Mouse (Mus musculus): Measurements from ENCODE around the gene Cyren. TPM values are rescaled to one million over a fixed set of nuclear protein-coding genes. Genes with fewer than 3 reads are reported as not detected.

Gene Cyren
- total and polyA plus RNA-seq, 3 experiments = 7.9 to 11.9 (median 9.7) TPM

DNA sequence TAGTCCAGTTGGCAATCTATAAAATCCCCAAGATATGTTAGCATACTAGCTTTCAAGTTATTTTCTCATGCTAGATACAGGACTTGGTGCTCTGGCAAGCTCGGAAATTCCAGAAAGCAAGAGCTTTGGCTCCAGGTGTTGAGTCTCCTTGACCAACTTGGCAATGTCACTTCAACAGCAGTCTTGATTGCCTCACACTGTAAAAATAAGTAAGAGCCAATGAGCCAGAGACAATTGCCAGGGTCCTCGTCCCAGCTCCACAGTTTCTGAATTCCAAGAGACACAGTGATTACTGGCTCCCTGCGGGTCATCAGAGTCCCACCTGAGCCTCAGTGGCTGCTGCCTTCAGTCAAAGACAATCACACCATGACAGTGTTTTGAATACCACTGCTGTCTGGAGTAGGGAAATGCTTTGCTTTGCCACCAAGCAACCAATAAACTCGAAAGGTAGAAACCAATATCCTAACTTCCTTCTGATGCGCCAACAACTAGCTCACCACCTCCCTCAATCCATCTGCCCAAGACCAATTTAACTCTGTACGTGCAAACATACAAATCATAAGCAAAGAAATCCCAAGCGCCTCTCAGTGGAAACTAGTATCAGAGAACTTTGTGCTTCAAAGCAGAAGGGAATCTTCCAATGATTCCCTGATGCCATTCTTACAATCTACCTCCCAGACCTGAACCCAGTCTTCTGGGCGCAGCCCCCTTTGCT is 31.9 kb upstream of the Cyren start:
- Histone ChIP-seq H3K4me2 (ENCODE audit: insufficient read depth, low read depth, poor library complexity, severe bottlenecking) (peak overlapping the region; percentile 79), H3K4me3 (replicated peaks in 1 of 3; ENCODE audit: low read depth in 2 of 3, low read length in 2 of 3, poor library complexity in 1 of 3) (peak overlapping the region; percentile 64 to 97 (median 82)), H3K79me2 (replicated peaks; ENCODE audit: control insufficient read depth, extremely low read depth, insufficient read depth, poor library complexity, severe bottlenecking) (peaks cover 6% of the 10 kb centered on the region), H3K27ac (ENCODE audit: insufficient read depth, low read depth) (no peak overlapping the region), H3K9ac (ENCODE audit: insufficient read depth, low read depth) (peak overlapping the region; percentile 46), H3K36me3 (replicated peaks in 1 of 2; ENCODE audit: control insufficient read depth in 1 of 2, insufficient read depth in 1 of 2, low read length in 1 of 2) (peaks cover 27 to 43% of the 10 kb centered on the region in 2 experiments), H3K9me3 (replicated peaks; ENCODE audit: low read length) (no peaks in the 10 kb centered on the region), H3K27me3 (replicated peaks) (no peaks in the 10 kb centered on the region), H3K4me1 (ENCODE audit: control insufficient read depth in 1 of 2, insufficient read depth in 2 of 2) (peaks cover 0 to 31% of the 10 kb centered on the region in 2 experiments; a peak in 2 of 4 replicates)
- TF ChIP-seq RAD21 (IDR thresholded peaks at IDR 0.05; ENCODE audit: low read depth, low read length) (no peak), IRF4 (IDR thresholded peaks at IDR 0.05; ENCODE audit: low read depth, low read length) (0 out of 2 replicates have a peak, but pooled peaks have one; percentile 19)
- in situ Hi-C loops (cut with MboI; ENCODE audit: low pct_ligation_motif_present, low pct_unique_long_range_greater_than_20kb, low sequenced_read_pairs) = no loop called here
- dilution Hi-C loops (cut with MboI; ENCODE audit: extremely low pct_ligation_motif_present, extremely low pct_unique_long_range_greater_than_20kb, low sequenced_read_pairs) = no loop called here
- no peak for DNase-seq (ENCODE audit: extremely low read depth)

DNA sequence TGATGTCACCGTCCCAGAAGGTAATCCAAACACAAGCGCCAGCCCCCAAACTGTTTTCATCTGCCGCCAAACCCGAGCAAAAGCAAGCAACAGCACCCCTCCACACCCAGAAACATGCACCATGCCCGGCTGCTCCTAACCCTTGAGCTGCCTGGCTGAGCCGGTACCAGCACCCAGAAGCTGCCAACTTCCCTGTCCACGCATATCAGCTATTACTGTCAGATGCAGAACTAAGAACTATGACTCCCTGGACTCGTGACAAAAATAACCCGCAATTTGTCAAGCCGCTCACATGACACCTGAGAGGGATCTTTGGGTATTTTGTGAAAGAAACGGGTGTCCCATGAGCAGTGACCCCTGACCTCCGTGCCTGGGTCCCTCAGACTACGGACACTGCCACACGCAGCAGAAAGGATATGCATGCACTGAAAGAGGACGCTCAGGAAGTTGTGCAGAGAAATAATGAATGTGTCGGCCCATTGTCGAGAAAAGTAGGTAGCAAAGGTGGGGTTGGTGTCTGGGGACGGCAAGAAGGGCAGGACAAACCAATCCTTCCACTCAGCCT is 29.9 kb upstream of the Cyren start:
- Histone ChIP-seq H3K9me3 (replicated peaks; ENCODE audit: low read length) (no peaks in the 10 kb centered on the region), H3K9ac (ENCODE audit: insufficient read depth, low read depth) (no peak overlapping the region), H3K79me2 (replicated peaks; ENCODE audit: control insufficient read depth, extremely low read depth, insufficient read depth, poor library complexity, severe bottlenecking) (peaks cover 6% of the 10 kb centered on the region), H3K4me1 (ENCODE audit: control insufficient read depth in 1 of 2, insufficient read depth in 2 of 2) (peaks cover 1 to 38% of the 10 kb centered on the region in 2 experiments; a peak in 3 of 4 replicates), H3K4me3 (replicated peaks in 1 of 3; ENCODE audit: low read depth in 2 of 3, low read length in 2 of 3, poor library complexity in 1 of 3) (no peak overlapping the region), H3K27ac (ENCODE audit: insufficient read depth, low read depth) (no peak overlapping the region), H3K36me3 (replicated peaks in 1 of 2; ENCODE audit: control insufficient read depth in 1 of 2, insufficient read depth in 1 of 2, low read length in 1 of 2) (peaks cover 31 to 63% of the 10 kb centered on the region in 2 experiments), H3K4me2 (ENCODE audit: insufficient read depth, low read depth, poor library complexity, severe bottlenecking) (no peak overlapping the region), H3K27me3 (replicated peaks) (no peaks in the 10 kb centered on the region)
- TF ChIP-seq CTCF (conservative IDR thresholded peaks at IDR 0.05 in 1 of 2, IDR thresholded peaks at IDR 0.05 in 1 of 2; ENCODE audit: low read depth in 2 of 2, low read length in 2 of 2) = no peak
- TF ChIP-seq SMC3 (IDR thresholded peaks at IDR 0.05; ENCODE audit: low read depth, low read length) = no peak
- TF ChIP-seq USF2 (conservative IDR thresholded peaks at IDR 0.05; ENCODE audit: low read depth, low read length) = no peak
- TF ChIP-seq POLR2A (IDR thresholded peaks at IDR 0.05; ENCODE audit: low read depth, low read length) = no peak
- no peak for TF ChIP-seq MEF2A (IDR thresholded peaks at IDR 0.05; ENCODE audit: borderline replicate concordance, low read depth, low read length)
- TF ChIP-seq ETS1 (conservative IDR thresholded peaks at IDR 0.05; ENCODE audit: low read depth, low read length) = no peak
- no peak for TF ChIP-seq MAX (IDR thresholded peaks at IDR 0.05; ENCODE audit: low read length)
- TF ChIP-seq HCFC1 (IDR thresholded peaks at IDR 0.05; ENCODE audit: low read depth, low read length) = no peak
- no peak for TF ChIP-seq POLR2AphosphoS2 (IDR thresholded peaks at IDR 0.05; ENCODE audit: low read depth, low read length)
- dilution Hi-C loops (cut with MboI; ENCODE audit: extremely low pct_ligation_motif_present, extremely low pct_unique_long_range_greater_than_20kb, low sequenced_read_pairs) = no loop called here
- in situ Hi-C loops (cut with MboI; ENCODE audit: low pct_ligation_motif_present, low pct_unique_long_range_greater_than_20kb, low sequenced_read_pairs) = no loop called here
- no peak for DNase-seq (ENCODE audit: extremely low read depth)

DNA sequence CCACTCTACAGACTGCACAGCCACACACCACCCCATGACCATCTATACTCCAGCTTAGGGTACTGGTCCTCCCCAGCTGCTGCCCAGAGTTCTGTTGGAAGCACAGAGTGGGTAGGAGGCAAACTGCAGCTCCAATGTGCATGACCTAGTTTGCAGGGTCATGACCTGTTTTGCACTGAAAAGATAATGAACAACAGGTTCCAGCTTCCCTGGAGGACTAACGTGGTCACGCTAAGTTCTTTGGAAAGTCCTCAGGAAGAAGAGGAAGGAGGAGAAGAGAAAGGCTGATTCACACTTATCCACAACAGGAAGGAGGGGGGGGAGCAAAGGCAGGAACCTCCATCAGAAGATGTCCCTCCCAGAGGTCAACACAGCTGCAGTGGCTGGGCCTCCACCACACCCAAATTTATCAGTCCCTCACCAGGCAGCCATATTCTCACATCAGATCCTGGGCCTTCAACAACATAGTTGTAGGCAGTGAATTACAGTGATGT is 29.3 kb upstream of the Cyren start:
- no peak for DNase-seq (ENCODE audit: extremely low read depth)
- Histone ChIP-seq H3K27me3 (replicated peaks) (no peaks in the 10 kb centered on the region), H3K27ac (ENCODE audit: insufficient read depth, low read depth) (no peak overlapping the region), H3K79me2 (replicated peaks; ENCODE audit: control insufficient read depth, extremely low read depth, insufficient read depth, poor library complexity, severe bottlenecking) (peaks cover 6% of the 10 kb centered on the region), H3K9ac (ENCODE audit: insufficient read depth, low read depth) (no peak overlapping the region), H3K9me3 (replicated peaks; ENCODE audit: low read length) (no peaks in the 10 kb centered on the region), H3K36me3 (replicated peaks in 1 of 2; ENCODE audit: control insufficient read depth in 1 of 2, insufficient read depth in 1 of 2, low read length in 1 of 2) (peaks cover 31 to 67% of the 10 kb centered on the region in 2 experiments), H3K4me1 (ENCODE audit: control insufficient read depth in 1 of 2, insufficient read depth in 2 of 2) (peaks cover 5 to 45% of the 10 kb centered on the region in 2 experiments; a peak in 3 of 4 replicates), H3K4me3 (replicated peaks in 1 of 3; ENCODE audit: low read depth in 2 of 3, low read length in 2 of 3, poor library complexity in 1 of 3) (no peak overlapping the region), H3K4me2 (ENCODE audit: insufficient read depth, low read depth, poor library complexity, severe bottlenecking) (no peak overlapping the region)
- in situ Hi-C loops (cut with MboI; ENCODE audit: low pct_ligation_motif_present, low pct_unique_long_range_greater_than_20kb, low sequenced_read_pairs) (no loop called here), dilution Hi-C loops (cut with MboI; ENCODE audit: extremely low pct_ligation_motif_present, extremely low pct_unique_long_range_greater_than_20kb, low sequenced_read_pairs) (no loop called here)
- TF ChIP-seq USF2 (conservative IDR thresholded peaks at IDR 0.05; ENCODE audit: low read depth, low read length) (no peak), E2F4 (IDR thresholded peaks at IDR 0.05; ENCODE audit: insufficient replicate concordance, low read depth, low read length) (no peak), TCF12 (IDR thresholded peaks at IDR 0.05; ENCODE audit: low read depth, low read length) (no peak), SMC3 (IDR thresholded peaks at IDR 0.05; ENCODE audit: low read depth, low read length) (no peak)
